Mouse (Mus musculus): ENCODE measurements at regions not wholly inside any gene's neighbourhood (a gene's known extent, or its start where the extent isn't known, plus 50 kb on each side); places are given as distances from the start of the nearest gene placed in this dataset.

- in situ Hi-C loops (cut with MboI, MseI): no loop called here
Observed at GRCm38 (mm10) chr4:92311891-92312290, 120.3 kb upstream of the Gm12666 start.

- in situ Hi-C loops (cut with MboI, MseI): no loop called here
Observed at GRCm38 (mm10) chr4:92265878-92266277, 74.3 kb upstream of the Gm12666 start.

- in situ Hi-C loops (cut with MboI, MseI): loop anchor here (10.0 kb wide), 1 partner anchor 322 kb away; no protein-coding TSS in a partner anchor
Observed at GRCm38 (mm10) chr4:92246800-92247199, 55.3 kb upstream of the Gm12666 start.

Measured in T-helper 2 cell (primary cell).